Mouse (Mus musculus): ENCODE data around the gene Bin2. TPM values are rescaled to one million over a fixed set of nuclear protein-coding genes. Genes with fewer than 3 reads are reported as not detected.

The Bin2 gene
- polyA plus RNA-seq, 1 experiment from 2014 or later: not detected

GRCm38 (mm10) chr15:100701108-100701507, 31.8 kb upstream of the Bin2 start:
- in situ Hi-C loops (cut with MboI; ENCODE audit: low pct_unique_long_range_greater_than_20kb): no loop called here
- H3K27me3 ChIP-seq: no peaks in the 10 kb centered on the region
- no peak for TF ChIP-seq CTCF (IDR thresholded peaks at IDR 0.05)
- ChIA-PET CTCF (interaction anchor here (1.1 to 1.2 kb wide), 2 partner anchors 49 to 57 kb away, joined by 3 read pairs; no protein-coding TSS in a partner anchor), POLR2A (no interaction called here)
- ATAC-seq (no peak), DNase-seq (ENCODE audit: low read depth, low spot score) (no peak)

DNA sequence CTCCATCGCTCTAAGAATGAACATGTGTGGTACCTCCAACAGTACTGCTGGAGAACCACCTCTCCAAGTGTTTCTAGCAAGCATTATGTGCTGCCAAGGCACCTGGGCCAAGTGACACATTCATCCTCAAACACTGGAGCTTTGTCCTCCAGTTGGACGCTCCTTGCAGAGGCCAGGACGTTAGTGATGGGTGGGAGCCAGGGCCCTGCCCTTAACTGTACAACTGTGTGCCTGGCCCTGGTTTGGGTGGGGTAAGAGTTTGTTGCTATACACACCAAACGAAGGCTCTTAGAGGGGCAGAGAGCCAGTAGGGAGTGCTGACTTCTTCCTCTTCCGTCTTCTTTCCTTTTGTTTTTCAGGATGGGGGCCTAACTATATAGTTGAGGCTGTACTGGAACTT, 31.1 kb upstream of the Bin2 start:
- DNase-seq (ENCODE audit: low read depth, low spot score) (no peak), ATAC-seq (no peak)
- in situ Hi-C loops (cut with MboI; ENCODE audit: low pct_unique_long_range_greater_than_20kb): no loop called here
- H3K27me3 ChIP-seq: no peaks in the 10 kb centered on the region
- TF ChIP-seq CTCF (IDR thresholded peaks at IDR 0.05): no peak
- ChIA-PET POLR2A (no interaction called here), CTCF (interaction anchor here (1.2 kb wide), 1 partner anchor 48 kb away, joined by 3 read pairs; no protein-coding TSS in a partner anchor)

DNA sequence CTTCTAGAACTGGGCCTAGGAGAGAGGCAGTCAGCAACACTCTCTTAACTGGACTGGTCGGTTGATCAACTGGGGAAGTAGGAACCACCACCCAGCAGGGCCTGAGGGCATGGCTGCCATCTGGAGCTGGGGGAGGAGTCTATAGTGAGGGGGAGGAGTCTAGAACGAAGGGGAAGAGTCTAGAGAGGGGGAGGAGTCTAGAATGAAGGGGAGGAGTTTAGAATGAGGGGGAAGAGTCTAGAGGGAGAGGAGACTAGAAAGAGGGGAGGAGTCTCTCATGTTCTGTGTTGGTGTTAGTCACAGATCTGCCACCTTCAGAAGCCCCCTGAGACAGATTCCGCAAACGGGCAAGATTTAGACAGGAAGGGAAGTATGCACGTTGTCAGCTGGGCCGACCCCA, 30.0 kb upstream of the Bin2 start:
- ATAC-seq: no peak
- TF ChIP-seq CTCF (IDR thresholded peaks at IDR 0.05): no peak
- in situ Hi-C loops (cut with MboI; ENCODE audit: low pct_unique_long_range_greater_than_20kb): no loop called here
- DNase-seq (ENCODE audit: low read depth, low spot score): no peak
- no peaks in the 10 kb centered on the region for H3K27me3 ChIP-seq
- CTCF ChIA-PET: no interaction called here
- POLR2A ChIA-PET: no interaction called here

- no peak for TF ChIP-seq CTCF (IDR thresholded peaks at IDR 0.05)
- DNase-seq (ENCODE audit: low read depth, low spot score) (no peak), ATAC-seq (no peak)
- CTCF ChIA-PET: no interaction called here
- POLR2A ChIA-PET: no interaction called here
- H3K27me3 ChIP-seq: no peaks in the 10 kb centered on the region
- in situ Hi-C loops (cut with MboI; ENCODE audit: low pct_unique_long_range_greater_than_20kb): no loop called here
Observed at GRCm38 (mm10) chr15:100698078-100698477, 28.7 kb upstream of the Bin2 start.

GRCm38 (mm10) chr15:100694406-100694805, 25.1 kb upstream of the Bin2 start:
- in situ Hi-C loops (cut with MboI; ENCODE audit: low pct_unique_long_range_greater_than_20kb): no loop called here
- DNase-seq (ENCODE audit: low read depth, low spot score): no peak
- ChIA-PET POLR2A (no interaction called here), CTCF (interaction anchor here (1.8 kb wide), 1 partner anchor 11 kb away, joined by 4 read pairs; no protein-coding TSS in a partner anchor)
- no peaks in the 10 kb centered on the region for H3K27me3 ChIP-seq
- ATAC-seq: no peak
- TF ChIP-seq CTCF (IDR thresholded peaks at IDR 0.05): no peak

GRCm38 (mm10) chr15:100691990-100692389, 22.6 kb upstream of the Bin2 start:
- POLR2A ChIA-PET: no interaction called here
- CTCF ChIA-PET: no interaction called here
- in situ Hi-C loops (cut with MboI; ENCODE audit: low pct_unique_long_range_greater_than_20kb): no loop called here

GRCm38 (mm10) chr15:100687430-100687971, 18.1 kb upstream of the Bin2 start, which contains the start of gene Cela1:
Gene Cela1, minus strand, starts transcription at chr15:100687921.
- TF ChIP-seq CTCF (IDR thresholded peaks at IDR 0.05): no peak
- DNase-seq (ENCODE audit: low read depth, low spot score): peak; percentile 17
- no peaks in the 10 kb centered on the region for H3K27me3 ChIP-seq
- peak; percentile 12 for ATAC-seq
- in situ Hi-C loops (cut with MboI; ENCODE audit: low pct_unique_long_range_greater_than_20kb): no loop called here
- ChIA-PET POLR2A (no interaction called here), CTCF (interaction anchor here (1.3 kb wide), 1 partner anchor 66 kb away, joined by 3 read pairs; no protein-coding TSS in a partner anchor)

More at GRCm38 (mm10) chr15:100691990-100692389, 22.6 kb upstream of the Bin2 start:
- no peak for TF ChIP-seq CTCF (IDR thresholded peaks at IDR 0.05)
- ATAC-seq: no peak
- DNase-seq (ENCODE audit: low read depth, low spot score): no peak
- H3K27me3 ChIP-seq: no peaks in the 10 kb centered on the region

DNA sequence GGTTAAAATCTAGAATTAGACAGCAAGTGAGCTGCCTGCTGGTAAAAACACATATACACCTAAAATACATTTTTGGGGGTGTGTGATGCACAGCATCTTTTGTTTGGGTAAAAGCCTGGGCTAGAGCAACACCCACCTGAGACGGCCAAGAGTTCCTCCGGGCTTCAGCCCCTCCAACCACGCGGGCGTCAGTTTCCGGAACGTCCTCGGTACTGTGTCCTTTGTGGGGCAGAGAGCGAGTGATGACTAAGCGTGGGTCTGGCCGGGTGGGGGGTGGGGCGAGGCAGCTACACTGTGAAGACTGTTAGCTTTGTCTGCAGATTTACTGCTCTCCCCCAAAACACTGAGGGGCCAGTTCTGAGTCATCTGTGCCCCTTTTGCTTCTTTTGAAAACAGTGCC, 17.6 kb upstream of the Bin2 start:
- no peak for TF ChIP-seq CTCF (IDR thresholded peaks at IDR 0.05)
- POLR2A ChIA-PET: interaction anchor here (0.6 kb wide), 1 partner anchor 113 kb away, joined by 6 read pairs; no protein-coding TSS in a partner anchor
- DNase-seq (ENCODE audit: low read depth, low spot score) (no peak), ATAC-seq (no peak)
- CTCF ChIA-PET: interaction anchor here (1.3 kb wide), 1 partner anchor 67 kb away, joined by 3 read pairs; no protein-coding TSS in a partner anchor
- no peaks in the 10 kb centered on the region for H3K27me3 ChIP-seq
- in situ Hi-C loops (cut with MboI; ENCODE audit: low pct_unique_long_range_greater_than_20kb): no loop called here

- no peaks in the 10 kb centered on the region for H3K27me3 ChIP-seq
- ChIA-PET POLR2A (interaction anchor here (0.6 kb wide), 1 partner anchor 113 kb away, joined by 6 read pairs; no protein-coding TSS in a partner anchor), CTCF (no interaction called here)
- ATAC-seq (no peak), DNase-seq (ENCODE audit: low read depth, low spot score) (no peak)
- in situ Hi-C loops (cut with MboI; ENCODE audit: low pct_unique_long_range_greater_than_20kb): no loop called here
- TF ChIP-seq CTCF (IDR thresholded peaks at IDR 0.05): no peak
Observed at GRCm38 (mm10) chr15:100686434-100686833, 17.1 kb upstream of the Bin2 start.

GRCm38 (mm10) chr15:100685849-100686248, 16.5 kb upstream of the Bin2 start:
- ATAC-seq (no peak), DNase-seq (ENCODE audit: low read depth, low spot score) (no peak)
- no peaks in the 10 kb centered on the region for H3K27me3 ChIP-seq
- ChIA-PET POLR2A (no interaction called here), CTCF (no interaction called here)
- no peak for TF ChIP-seq CTCF (IDR thresholded peaks at IDR 0.05)
- in situ Hi-C loops (cut with MboI; ENCODE audit: low pct_unique_long_range_greater_than_20kb): no loop called here

- ATAC-seq: no peak
- ChIA-PET POLR2A (no interaction called here), CTCF (no interaction called here)
- TF ChIP-seq CTCF (IDR thresholded peaks at IDR 0.05): no peak
- in situ Hi-C loops (cut with MboI; ENCODE audit: low pct_unique_long_range_greater_than_20kb): no loop called here
- no peak for DNase-seq (ENCODE audit: low read depth, low spot score)
- no peaks in the 10 kb centered on the region for H3K27me3 ChIP-seq
Observed at GRCm38 (mm10) chr15:100685255-100685654, 15.9 kb upstream of the Bin2 start.

GRCm38 (mm10) chr15:100684450-100684849, 15.1 kb upstream of the Bin2 start:
- H3K27me3 ChIP-seq: no peaks in the 10 kb centered on the region
- ChIA-PET CTCF (no interaction called here), POLR2A (no interaction called here)
- no peak for DNase-seq (ENCODE audit: low read depth, low spot score)
- no peak for TF ChIP-seq CTCF (IDR thresholded peaks at IDR 0.05)
- in situ Hi-C loops (cut with MboI; ENCODE audit: low pct_unique_long_range_greater_than_20kb): loop anchor here (5.0 kb wide), 1 partner anchor 152 kb away; no protein-coding TSS in a partner anchor
- ATAC-seq: no peak

Data from Patski (cell line).